Mouse (Mus musculus): ENCODE data around the gene Cers5.
"Not testable (repeated sequence)": the region's sequence is repeated elsewhere in the genome, so short reads cannot be mapped to it uniquely, and the experiment has no call there.

Cers5 gene

GRCm38 (mm10) chr15:99787625-99788120, 15.0 kb upstream of the Cers5 start:
- no peak for DNase-seq

GRCm38 (mm10) chr15:99778677-99779335, 6.1 kb upstream of the Cers5 start:
- DNase-seq, result no peak

- no peak for DNase-seq
These were observed 5.5 kb upstream of the Cers5 start for GRCm38 (mm10) chr15:99778148-99778547.

- no peak for DNase-seq
These were observed 240 bp upstream of the Cers5 start for GRCm38 (mm10) chr15:99772925-99773324.

- DNase-seq, result peak; percentile 93
These were observed 306 bp downstream of the Cers5 start for GRCm38 (mm10) chr15:99772277-99772880.

GRCm38 (mm10) chr15:99771601-99772276, 946 bp downstream of the Cers5 start:
- DNase-seq, result peak; percentile 20

GRCm38 (mm10) chr15:99771004-99771500, 1.6 kb downstream of the Cers5 start:
- DNase-seq, result no peak

GRCm38 (mm10) chr15:99768761-99769160, 3.9 kb downstream of the Cers5 start:
- peak; percentile 20 for DNase-seq

- DNase-seq, result no peak
These were observed 5.2 kb downstream of the Cers5 start for GRCm38 (mm10) chr15:99767467-99767866.

GRCm38 (mm10) chr15:99754204-99754603, 18.5 kb downstream of the Cers5 start:
- DNase-seq, result no peak

- DNase-seq, result no peak
These were observed 32.5 kb downstream of the Cers5 start for GRCm38 (mm10) chr15:99740229-99740628.

GRCm38 (mm10) chr15:99736675-99737074, 36.0 kb downstream of the Cers5 start:
- DNase-seq, result no peak

GRCm38 (mm10) chr15:99735631-99736030, 37.1 kb downstream of the Cers5 start:
- peak; percentile 100 for DNase-seq

GRCm38 (mm10) chr15:99733186-99733585, 39.5 kb downstream of the Cers5 start:
- no peak for DNase-seq

GRCm38 (mm10) chr15:99731678-99732077, 41.0 kb downstream of the Cers5 start:
- no peak for DNase-seq

- DNase-seq, result no peak
These were observed 41.5 kb downstream of the Cers5 start for GRCm38 (mm10) chr15:99731167-99731566.

- DNase-seq, result no peak
These were observed 43.5 kb downstream of the Cers5 start for GRCm38 (mm10) chr15:99729056-99729783.

- DNase-seq, result no peak
These were observed 44.5 kb downstream of the Cers5 start for GRCm38 (mm10) chr15:99728211-99728610.

GRCm38 (mm10) chr15:99727525-99727924, 45.2 kb downstream of the Cers5 start:
- DNase-seq, result no peak

GRCm38 (mm10) chr15:99727039-99727438, 45.6 kb downstream of the Cers5 start:
- not testable (repeated sequence) for DNase-seq

- DNase-seq, result no peak
These were observed 46.1 kb downstream of the Cers5 start for GRCm38 (mm10) chr15:99726549-99726948.

GRCm38 (mm10) chr15:99725341-99726155, 47.1 kb downstream of the Cers5 start, which contains the start of gene Cox14:
Gene Cox14, plus strand, starts transcription at chr15:99725618.
- peak; percentile 98 for DNase-seq
